Mouse (Mus musculus) adrenal gland, postnatal 10 days (tissue): ENCODE results near the gene Mkln1. TPM values are rescaled to one million over a fixed set of nuclear protein-coding genes. Genes with fewer than 3 reads are reported as not detected.

Experiments
- DNase-seq: peaks from one replicate; pipeline ENCODE4 v3.0.0; 2021; ENCODE audit warnings: mixed read lengths
- total RNA-seq, 2 experiments: library from RNA; stranded (reverse); gene quantifications; 2 replicates each; pipeline ENCODE4 v1.2.3; 2021

Mkln1 gene
- total RNA-seq, 2 experiments from 2014 or later = 168 to 186 TPM

DNA sequence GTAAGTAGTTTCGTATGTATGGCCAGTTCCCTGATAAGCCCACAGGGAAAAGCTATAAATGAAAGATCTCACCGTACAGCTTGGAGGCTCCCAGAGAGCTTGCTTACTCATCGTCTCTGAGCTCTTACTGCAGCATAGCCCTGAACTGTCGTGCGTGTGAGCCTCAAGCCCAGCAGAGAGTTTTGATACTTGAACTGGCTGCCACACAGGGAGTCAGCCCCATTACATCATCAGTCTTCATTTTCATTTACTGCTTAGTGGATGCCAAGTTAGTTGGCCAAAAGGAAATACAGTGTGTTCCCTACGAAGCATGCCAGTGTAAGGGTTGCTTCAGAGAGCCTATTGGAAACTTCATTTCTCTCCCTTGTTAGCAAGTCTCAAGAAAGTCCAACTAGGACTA, 115.2 kb downstream of the Mkln1 start:
- peak; percentile 31 for DNase-seq

DNA sequence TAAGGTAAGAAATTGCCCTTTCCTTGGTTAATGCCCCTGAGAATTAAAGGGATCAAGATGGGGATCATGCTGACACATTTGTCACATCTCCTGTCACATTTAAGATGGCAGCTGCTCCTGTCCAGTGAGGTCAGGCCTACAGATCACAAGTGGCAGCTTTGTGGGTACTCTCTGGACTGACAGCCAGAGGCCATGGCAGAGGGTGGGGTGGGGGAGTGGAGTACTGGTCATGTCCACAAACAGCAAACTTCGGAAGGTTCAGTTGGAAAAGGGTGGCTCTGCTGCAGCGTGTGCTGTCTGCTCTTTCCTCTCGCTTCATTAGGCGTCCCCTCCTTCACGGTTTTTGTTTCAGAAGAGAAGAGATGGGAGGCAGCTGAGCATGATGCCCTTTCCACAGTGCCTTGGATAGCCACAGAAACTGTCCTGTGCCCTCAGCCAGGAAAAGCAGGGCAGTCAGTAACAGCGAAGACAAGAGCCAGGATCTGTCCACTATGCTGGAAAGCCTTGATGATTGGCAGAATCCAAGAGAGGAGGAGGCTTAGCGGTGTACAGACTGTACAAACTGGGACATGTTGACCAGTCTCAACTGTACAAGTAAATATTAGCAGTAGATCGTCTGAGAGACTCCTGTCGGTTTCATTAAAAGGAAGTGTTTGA, 119.3 kb downstream of the Mkln1 start:
- peak; percentile 31 for DNase-seq

DNA sequence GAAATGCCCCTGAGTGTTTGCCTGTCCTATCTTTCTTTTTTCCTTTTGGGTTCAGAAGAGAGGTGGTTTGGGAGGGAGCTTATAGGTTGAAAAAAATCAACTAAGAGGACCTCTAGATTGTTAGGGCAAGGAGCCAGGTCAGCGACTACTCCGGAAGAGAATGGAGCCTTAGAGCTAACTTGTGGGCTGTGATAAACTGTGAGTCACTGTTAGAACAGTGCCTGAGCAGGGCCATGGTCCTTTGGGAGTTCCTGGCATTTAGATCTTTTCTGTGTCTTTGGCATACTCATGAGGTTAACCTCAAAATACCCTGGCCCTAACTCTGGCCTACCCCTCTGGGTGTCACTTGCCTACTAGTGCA, 119.8 kb downstream of the Mkln1 start:
- peak; percentile 67 for DNase-seq

DNA sequence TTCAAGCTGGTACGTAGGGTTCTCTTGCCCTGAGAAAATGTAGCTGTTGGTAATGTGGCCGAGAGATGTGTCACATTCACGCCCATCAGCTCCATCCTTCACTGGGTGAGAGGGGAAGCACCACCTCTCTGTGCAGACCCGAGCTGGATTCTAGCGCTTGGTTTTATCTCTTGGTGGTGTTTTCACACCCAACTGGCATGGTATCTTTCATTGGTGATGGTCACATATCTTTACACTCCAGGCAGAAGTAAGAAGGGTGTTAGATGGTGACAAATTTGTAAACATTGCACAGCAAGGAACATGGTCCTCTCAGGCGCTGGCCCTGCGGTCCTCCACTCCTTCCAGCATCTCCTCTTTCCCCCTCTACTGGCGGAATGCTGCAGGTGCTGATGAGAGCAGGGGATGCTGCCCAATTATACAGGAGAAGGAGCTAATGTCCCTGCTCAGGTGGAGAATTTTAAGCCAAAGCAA, 120.5 kb downstream of the Mkln1 start:
- peak; percentile 38 for DNase-seq

DNA sequence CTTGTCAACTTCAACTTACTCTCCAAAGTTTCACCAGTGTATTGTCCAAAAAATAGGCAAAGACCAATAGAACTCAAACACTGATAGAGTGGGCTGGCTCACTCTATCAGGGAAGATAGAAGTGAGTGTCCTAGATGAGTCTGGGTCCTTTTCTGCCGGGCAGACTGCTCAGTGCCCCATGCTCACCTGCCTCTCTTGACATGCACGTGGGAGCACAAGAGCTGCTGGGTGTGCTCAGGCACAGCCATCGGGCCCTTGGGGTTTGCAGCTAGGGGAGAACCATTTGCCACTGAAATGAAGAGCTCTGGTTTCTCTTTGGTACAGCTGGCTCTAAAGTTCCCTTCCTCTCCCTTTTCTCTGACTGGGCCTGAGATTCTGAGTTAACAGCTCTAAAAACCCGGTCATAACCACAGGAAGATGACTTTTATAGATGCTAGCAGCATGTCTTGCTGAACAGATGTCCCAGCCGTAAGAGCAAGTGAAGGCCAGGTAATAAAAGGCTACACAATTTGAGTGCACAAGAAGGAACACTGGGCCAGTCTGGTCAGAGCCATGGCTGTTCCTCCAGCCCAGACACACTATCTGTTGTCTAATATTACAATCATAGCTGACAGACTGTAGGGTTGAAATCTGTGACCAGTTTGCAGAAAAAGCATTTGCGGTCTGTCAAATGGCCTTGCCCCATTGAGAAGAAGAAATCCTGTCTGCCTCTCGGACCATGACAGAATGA, 122.1 kb downstream of the Mkln1 start:
- DNase-seq = no peak

DNA sequence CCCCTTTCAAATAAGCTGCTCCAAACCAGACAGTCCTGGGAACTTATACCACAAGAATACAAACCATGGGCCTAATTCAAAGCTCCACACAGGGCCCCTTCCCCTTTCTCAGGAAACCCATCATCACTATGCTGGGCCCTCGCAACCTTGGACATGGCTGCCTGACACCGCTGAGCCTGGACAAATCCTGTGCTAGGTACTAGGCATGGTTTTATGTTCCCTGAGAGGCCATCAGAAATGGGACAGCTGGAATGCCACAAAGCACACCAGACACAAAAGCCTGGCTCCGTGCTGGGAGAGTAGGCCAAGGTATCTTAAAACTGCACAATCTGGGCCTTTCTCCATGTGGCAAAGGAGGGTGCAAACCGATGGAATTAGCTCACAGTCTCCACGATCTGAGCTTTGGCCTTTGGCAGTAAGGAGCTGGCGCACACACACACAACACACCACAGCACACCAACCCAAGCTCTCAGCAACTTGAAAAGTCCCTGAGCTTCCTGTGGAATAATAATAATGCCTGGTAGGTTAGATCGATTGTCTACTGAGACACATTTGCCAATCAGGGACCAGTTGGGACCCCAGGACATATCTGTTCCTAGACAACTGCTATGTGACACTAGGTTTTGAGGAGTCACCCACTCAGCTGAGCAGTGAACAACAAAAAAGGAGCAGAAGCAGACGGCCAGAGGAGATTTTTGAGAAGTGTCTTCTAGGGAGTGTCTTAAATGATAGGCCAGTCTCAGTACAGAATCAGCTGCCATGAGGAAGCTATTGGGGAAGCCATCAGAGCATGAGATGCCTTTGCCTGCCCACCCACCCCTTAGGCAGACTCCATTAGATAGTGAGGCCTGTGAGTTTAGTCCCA, 123.2 kb downstream of the Mkln1 start:
- no peak for DNase-seq

DNA sequence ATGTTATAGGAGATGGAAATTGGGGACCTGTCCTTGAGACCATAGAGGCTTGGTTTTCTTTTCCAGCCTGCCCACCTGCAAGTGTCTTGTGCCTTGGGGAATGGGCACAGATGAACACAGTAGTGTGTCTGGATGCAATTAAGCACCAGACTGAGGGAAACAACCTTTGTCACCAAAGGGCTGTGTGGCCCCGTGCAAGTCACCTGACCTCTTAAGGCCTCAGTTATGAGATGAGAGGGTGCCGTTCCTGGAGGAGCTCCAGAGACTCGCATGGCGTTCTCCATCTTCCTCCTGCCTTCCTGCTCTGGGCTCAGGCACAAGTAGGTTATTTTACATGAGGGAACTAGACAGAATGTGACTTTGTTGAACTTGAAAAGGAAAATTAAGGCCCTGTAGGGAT, 123.9 kb downstream of the Mkln1 start:
- DNase-seq = no peak

DNA sequence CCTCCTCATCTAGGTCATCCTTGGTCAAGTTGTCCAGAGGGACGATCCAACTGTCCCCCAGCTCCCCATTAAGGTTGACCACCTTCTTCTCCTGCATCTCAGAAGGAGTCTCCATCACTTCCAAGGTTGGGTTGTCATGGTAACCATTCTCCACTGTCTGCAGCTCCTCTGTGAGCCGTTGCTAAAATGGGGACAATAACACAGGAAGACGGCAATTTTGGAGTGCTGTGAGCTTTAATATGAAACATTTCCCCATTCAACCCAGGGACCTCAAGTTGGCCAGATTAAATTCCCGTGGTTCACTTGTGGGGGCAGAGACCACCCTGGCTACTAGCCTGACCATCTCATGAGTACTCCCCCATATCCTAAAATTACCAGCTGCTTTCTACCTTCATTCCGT, 124.5 kb downstream of the Mkln1 start:
- no peak for DNase-seq

DNA sequence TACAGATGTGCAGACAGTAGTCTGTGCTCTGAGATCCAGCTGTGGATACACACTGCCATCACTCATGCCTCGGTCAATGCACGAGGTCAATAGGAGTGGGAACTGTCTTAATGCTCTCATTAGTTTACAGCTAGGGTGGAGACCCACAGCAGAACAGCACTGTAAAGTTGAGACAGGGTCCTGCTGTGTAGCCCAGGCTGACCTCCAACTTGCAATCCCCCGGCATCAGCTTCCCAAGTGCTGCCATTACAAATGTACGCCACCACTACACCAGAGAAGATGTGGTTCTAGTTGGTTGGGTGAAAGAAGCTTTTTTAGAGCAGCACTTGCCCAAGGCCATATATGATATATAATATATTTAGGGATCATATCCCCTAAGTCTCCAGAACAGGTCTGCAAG, 125.1 kb downstream of the Mkln1 start:
- DNase-seq = no peak

DNA sequence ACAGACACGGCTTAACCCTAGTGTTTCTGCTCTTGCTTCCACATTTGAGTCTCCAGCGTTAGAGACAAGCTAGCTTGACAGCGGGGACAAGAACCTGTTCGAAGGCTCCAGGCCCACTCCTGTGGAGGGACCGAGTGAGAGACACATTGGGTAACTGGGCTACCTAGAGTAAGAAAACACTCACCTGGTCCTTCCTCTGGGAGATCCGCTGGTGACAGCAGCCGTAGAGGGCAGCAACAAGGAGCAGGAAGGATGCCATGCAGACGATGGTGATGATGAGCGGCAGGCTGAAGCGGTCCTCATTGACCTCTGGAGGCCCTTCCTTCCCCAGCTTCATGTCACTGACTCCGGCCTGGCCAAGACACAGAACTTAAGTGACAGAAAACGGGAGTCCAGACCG, 125.6 kb downstream of the Mkln1 start:
- no peak for DNase-seq

DNA sequence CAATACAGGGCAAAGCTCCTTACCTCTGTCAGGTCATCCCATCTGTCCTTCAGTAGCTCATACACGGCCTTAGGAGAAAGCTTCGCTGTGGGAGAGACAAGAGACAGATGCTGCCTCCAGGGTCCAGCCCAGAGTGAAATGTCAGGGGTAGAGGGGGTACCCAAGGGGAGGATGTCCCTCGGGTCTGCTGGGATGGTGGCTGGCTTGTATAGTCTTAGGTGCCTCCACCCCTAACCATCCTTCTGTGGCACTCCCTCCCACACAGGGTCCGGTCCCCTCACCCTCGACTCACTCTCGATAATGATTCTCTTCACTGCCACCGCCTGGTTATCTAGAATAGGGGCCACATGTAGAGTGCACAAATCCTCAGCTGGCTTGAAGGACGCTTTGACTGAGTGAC, 126.1 kb downstream of the Mkln1 start:
- DNase-seq = no peak

DNA sequence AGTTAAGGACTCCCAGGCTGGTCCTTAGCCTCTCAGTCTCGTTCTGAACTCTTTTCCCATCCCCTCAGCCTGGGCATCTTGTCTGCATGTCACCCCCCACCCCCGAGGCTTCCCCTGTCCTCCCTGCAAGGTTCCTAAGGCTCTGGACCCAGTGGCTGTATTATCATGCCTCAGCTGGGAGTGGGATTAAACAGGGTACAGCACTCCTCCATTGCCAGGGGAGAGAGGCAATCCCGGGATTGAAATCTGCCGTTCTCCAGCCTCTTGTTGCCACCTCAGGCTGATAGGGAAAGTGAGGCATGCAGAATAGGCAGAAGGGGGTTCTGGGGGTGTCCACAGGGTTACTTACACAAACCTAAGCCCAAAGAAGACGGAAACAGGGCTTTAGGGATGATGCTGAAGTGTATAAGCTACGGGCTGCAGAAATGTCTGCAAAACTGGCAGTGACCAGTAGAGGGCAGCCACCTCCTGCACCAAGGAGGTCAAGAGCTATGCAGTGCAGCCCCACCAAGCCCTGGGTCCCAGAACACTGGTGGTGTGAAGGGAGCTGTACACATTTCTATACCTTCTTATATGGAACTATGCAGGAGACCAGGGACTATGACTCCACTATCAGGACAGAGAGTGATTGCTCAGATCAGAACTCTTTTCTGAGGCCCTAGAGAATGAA, 126.8 kb downstream of the Mkln1 start:
- peak; percentile 77 for DNase-seq

DNA sequence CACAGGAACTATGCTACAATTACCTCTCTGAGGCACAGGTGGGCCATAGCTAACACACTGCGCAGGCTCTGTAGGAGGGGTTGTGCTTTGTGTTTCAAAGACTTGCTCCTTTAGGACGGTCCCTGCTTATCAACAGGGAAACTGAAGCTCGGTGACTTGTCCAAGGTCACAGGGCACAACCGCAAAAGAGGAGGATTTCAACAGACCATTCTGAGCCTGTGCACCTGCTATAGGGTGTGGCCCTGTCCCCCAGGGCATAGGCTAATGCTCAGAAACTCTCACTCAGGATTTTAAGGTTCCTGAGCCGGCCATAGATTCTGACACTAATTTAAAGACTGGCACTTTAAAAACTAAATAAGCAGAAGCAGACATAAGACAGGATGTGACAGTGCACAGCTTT, 128.4 kb downstream of the Mkln1 start:
- DNase-seq = no peak

DNA sequence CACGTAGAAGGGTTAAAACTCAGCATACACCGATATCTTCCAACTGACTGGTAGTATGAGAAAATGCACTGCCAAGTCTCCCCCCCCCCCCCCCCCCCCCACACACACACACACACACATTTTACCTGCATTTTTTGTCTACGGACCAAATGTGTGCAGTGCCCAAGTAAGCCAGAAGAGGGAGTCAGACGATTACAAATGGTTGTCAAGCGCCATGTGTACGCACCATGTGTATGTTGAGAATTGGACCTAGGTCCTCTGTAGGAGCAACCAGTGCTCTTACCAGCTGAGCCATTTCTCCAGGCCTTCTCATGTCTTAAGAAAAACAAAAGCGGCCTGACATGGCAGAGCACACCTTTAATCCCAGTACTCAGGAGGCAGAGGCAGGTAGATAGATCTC, 129.4 kb downstream of the Mkln1 start:
- peak; percentile 68 for DNase-seq

DNA sequence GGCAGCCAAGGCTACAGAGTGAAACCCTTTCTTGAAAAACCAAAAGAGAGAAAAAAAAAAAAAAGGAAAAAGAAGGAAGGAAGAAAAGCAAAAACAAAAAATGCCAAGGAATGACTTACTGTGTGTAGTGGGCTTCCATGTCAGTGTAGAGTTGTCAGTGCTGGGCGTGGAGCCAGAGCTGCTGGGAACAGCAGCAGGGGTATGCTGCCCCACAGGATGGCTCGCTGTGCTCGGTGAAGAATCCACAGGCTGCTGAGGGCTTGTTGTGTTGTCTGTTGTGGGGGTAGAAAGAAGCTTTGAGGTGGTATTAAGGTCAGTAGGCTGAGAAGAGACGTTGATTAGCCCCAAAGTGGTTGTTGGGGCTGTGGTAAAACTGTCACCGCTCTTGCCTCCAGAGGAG, 129.8 kb downstream of the Mkln1 start:
- DNase-seq = no peak

DNA sequence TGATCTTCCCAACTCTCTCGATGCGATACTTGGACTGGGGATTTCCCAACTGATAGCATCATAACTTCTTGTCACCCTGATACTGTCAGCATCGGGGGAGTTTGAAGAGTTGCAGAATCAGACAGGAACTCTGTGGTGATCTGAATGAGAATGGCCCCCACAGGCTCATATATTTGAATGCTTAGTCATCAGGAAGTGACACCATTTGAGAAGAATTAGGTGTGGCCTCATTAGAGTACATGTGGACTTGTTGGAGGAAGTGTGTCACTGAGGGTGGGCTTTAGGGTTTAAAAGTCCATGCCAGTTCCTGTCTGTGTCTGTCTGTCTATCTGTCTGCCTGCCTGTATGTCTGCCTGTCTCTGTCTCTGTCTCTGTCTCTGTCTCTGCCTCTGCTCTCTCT, 133.3 kb downstream of the Mkln1 start:
- DNase-seq = no peak

DNA sequence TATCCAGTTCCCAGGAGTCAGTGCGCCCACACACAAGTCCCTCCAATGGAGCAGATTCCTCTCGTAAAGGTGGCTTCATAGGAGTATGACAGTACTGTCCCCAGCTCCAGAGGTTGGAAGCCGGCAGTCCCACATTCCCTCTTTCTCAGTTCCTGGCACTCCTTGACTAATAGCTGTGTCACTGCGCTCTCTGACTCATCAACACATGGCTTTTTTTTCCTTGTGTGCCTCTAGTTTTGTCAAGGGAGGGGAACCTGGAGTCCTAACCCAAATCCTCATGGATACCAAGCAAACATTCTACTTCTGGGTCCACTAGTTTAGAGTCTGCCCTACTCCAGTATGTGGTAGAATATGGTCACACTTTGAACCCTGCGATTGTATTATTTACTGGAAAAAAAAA, 136.2 kb downstream of the Mkln1 start:
- no peak for DNase-seq

DNA sequence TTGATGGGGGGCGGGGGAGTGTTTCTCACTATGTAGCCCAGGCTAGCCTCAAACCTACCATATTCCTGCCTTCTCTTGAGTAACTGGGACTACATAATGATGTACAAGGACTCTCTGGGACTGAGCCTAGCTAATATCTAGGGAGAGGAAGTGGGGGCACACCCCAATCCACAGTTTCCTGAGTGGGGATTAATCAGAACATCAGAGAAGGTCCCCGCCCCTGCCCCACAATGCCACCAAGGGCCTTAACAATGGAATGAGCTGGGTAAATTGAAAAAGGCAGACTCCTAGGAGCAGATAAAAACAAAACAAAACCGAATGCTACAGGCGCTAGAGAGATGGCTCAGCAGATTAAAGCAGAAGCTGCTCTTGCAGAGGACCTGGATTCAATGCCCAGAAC, 138.7 kb downstream of the Mkln1 start:
- DNase-seq = no peak

DNA sequence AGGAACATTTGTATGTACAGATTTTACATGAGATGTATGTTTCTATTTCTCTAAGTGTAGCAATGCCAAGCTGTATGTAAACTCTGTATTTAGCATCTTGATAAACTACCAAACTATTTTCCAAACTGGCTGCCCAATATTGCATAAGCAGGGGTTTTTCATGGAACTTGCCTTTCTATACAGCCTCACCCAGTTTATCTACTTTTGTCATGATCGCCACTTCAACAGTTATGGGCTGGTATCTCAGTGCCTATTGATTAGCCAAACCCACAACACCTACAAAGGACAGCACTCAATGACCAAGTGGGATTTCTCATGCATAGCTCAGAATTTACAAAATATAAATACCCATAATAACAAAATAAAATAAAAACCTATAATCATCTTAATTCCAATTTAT, 139.6 kb downstream of the Mkln1 start:
- DNase-seq = no peak

DNA sequence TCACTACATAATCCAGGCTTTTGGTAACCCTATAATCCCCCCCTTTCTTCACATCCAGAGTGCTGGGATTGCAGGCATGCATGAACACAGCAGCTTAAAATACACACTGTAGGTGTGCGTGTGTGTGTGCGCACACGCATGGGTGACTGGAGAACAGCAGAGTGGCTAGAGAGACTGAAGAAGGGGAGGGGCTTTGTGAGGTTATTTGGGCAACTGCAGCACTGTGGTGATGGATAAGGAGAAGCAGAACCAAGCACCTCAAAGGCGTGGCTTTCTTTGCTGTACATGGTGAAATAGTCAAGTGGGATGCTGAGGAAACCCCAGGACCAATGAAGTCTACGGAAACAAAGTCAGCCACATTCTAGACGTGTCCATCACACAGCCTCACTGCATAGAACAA, 141.5 kb downstream of the Mkln1 start:
- no peak for DNase-seq

DNA sequence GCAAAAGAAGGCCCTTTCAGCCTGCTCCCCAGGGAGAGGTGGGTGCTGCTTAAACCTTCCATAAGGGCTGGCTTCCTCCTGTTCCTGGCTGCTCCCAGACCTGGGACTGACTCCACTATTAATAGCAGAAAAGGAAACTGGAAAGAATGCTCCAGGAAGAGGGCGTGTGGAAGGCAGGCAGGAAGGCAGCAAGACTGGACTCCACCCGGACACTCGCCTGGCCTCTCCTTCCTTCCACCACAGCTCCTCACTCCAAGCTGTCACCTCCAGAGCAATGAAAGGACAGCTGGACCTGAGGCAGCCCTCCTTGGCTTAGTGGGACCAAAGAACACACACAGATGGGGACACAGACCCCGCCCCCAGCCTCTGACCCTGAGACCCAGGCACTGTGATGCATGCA, 145.8 kb downstream of the Mkln1 start:
- DNase-seq = peak; percentile 31

DNA sequence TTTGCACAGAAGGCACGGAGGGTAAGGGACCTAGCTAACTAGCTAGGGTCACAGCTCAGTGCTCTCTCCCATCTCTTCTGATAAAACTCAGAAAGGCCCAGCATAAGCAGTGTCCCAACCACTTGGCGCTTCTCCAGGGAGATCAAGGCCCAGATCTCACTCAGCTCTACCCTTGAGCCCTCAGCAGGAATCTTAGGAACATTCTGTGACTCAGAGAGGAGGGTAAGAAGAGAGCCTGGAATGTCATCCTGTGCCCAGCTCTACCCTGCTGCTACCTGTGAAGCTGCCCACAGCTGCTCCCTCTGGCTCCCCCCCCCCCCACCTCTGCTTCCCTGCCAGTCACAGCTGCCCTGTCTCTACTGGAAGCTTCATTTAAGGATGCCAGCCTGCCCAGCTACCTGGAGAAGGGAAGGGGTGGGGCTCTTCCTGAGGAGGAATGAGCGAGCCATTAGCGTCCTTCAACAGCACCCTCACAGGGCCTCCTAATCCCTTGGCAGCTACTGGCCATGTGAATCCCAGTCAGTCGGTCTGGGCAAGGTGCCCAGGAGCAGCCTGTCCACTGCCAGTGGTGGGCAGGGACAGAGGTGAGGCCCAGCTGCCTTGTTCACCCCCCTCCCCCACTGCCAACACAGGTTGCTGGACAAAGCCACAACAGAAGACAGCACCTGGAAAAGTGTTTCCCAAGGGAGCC, 151.0 kb downstream of the Mkln1 start:
- peak; percentile 83 for DNase-seq
